Mouse (Mus musculus) midbrain, embryonic 16.5 days (tissue): Measurements from ENCODE around the gene Slc35d1. TPM values are rescaled to one million over a fixed set of nuclear protein-coding genes. Genes with fewer than 3 reads are reported as not detected.

Source experiments
- ATAC-seq: fragments of 200-750 bp; cut with Nextera tagmentation; 2 replicates; pipeline ENCODE4 v1.8.0; 2017; ENCODE audit warnings: moderate TSS enrichment
- H3K27ac ChIP-seq: fragments of 300-500 bp; sonication (generic); 2 replicates; pipeline ENCODE4 v1.5.1; 2014; ENCODE audit warnings: mild to moderate bottlenecking, low read length, mixed read lengths
- H3K27me3 ChIP-seq: fragments of 300-500 bp; sonication (generic); 2 replicates; pipeline ENCODE4 v1.6.1; 2014; ENCODE audit warnings: low read depth, low read length, mixed read lengths; ENCODE audit not compliant: control insufficient read depth, insufficient read depth
- H3K36me3 ChIP-seq: fragments of 300-500 bp; sonication (generic); 2 replicates; pipeline ENCODE4 v1.6.1; 2014; ENCODE audit warnings: mild to moderate bottlenecking, low read length, moderate library complexity, mixed read lengths; ENCODE audit not compliant: control insufficient read depth, insufficient read depth
- H3K4me1 ChIP-seq: fragments of 300-500 bp; sonication (generic); 2 replicates; pipeline ENCODE4 v1.6.1; 2014; ENCODE audit warnings: mild to moderate bottlenecking, low read length, mixed read lengths; ENCODE audit not compliant: control insufficient read depth, insufficient read depth
- H3K4me2 ChIP-seq: fragments of 300-500 bp; sonication (generic); 2 replicates; pipeline ENCODE4 v1.6.1; 2014; ENCODE audit warnings: mild to moderate bottlenecking, low read length, mixed read lengths
- H3K4me3 ChIP-seq: fragments of 300-500 bp; sonication (generic); 2 replicates; pipeline ENCODE4 v1.5.1; 2014; ENCODE audit warnings: low read depth, mild to moderate bottlenecking, low read length, moderate library complexity, mixed read lengths
- H3K9ac ChIP-seq: fragments of 300-500 bp; sonication (generic); 2 replicates; pipeline ENCODE4 v1.6.1; 2014; ENCODE audit warnings: low read depth, low read length, mixed read lengths
- H3K9me3 ChIP-seq: fragments of 300-500 bp; sonication (generic); replicated peaks from 2 replicates; pipeline ENCODE4 v1.6.1; 2014; ENCODE audit warnings: mild to moderate bottlenecking, low read length, mixed read lengths; ENCODE audit not compliant: control insufficient read depth, poor library complexity, severe bottlenecking
- WGBS: fragments of 180-500 bp; shearing (Covaris S2); extraction: QIAGEN DNeasy Blood & Tissue Kit; methylation state at CpG from one replicate; pipeline ENCODE4 v1.1.7; 2014; 5-methylcytosine and 5-hydroxymethylcytosine counted together
- polyA plus RNA-seq: library from polyadenylated mRNA; unstranded; fragments of >200 nt; fragmentation: Nextera tagmentation; extraction: Ambion mirVana; gene quantifications from 2 replicates; pipeline ENCODE4 v1.2.1, GENCODE M21; 2015

Gene Slc35d1
- polyA plus RNA-seq, 1 experiment from 2014 or later, result 5.9 TPM

DNA sequence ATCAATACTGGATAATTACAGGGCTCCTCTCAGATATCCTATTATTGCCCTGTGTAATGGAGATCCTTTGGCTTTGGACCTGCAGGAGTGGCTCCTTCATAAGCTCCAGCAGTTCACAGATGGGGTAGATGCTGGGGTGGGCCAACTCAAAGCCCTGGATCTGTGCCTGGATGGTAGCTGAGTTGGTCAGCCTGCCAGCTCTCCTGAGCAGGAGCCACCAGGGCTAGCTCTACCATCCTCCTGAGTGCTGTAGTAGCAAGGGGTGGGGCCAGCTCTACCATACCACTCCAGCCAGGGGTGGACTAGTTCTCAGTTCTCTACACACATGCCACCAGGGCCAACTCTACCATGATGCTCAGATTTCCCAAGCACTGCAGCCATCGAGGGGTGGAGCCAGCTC is 14.9 kb downstream of the Slc35d1 start:
- H3K4me3 ChIP-seq, result no peak overlapping the region
- no peak overlapping the region for H3K27ac ChIP-seq
- no peaks in the 10 kb centered on the region for H3K27me3 ChIP-seq
- no peak for ATAC-seq
- no peaks in the 10 kb centered on the region for H3K9me3 ChIP-seq
- no peaks in the 10 kb centered on the region for H3K4me1 ChIP-seq
- peaks cover 10% of the 10 kb centered on the region for H3K36me3 ChIP-seq
- 91% methylated on average over 1 of the region's 1 CpGs for WGBS
- H3K4me2 ChIP-seq, result no peak overlapping the region
- no peak overlapping the region for H3K9ac ChIP-seq

DNA sequence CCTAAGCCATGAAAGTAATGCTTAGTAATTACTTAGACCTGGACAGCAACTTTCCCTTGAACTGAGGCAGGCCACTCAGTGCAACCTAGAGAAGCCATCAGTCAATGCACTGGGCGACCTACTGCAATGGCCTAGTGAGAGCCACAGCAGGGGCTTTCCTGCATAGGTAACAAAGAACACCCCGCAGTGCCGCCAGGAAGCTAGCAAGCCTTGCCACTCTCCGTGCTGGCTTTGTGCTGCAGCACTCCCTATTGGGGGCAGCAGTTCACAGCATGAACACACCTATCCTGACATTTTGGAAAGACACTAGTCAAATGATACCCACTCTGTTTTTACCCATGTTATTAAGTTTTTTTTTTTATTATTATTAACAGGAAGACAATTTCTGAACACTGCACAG is 15.9 kb downstream of the Slc35d1 start:
- Histone ChIP-seq H3K36me3 (peaks cover 7% of the 10 kb centered on the region; the same call in 1 of the 2 replicates), H3K4me2 (no peak overlapping the region), H3K9ac (no peak overlapping the region), H3K9me3 (no peaks in the 10 kb centered on the region), H3K27ac (no peak overlapping the region), H3K4me3 (no peak overlapping the region), H3K27me3 (no peaks in the 10 kb centered on the region), H3K4me1 (no peaks in the 10 kb centered on the region)
- ATAC-seq, result no peak
- WGBS, result 43% methylated on average over 4 of the region's 4 CpGs

GRCm38 (mm10) chr4:103197401-103197800 is 17.6 kb downstream of the Slc35d1 start:
- 93% methylated on average over 8 of the region's 8 CpGs for WGBS
- Histone ChIP-seq H3K4me2 (no peak overlapping the region), H3K9me3 (no peaks in the 10 kb centered on the region), H3K4me3 (no peak overlapping the region), H3K9ac (no peak overlapping the region), H3K36me3 (peaks cover 9% of the 10 kb centered on the region; the same call in 1 of the 2 replicates), H3K27ac (no peak overlapping the region), H3K4me1 (no peaks in the 10 kb centered on the region), H3K27me3 (no peaks in the 10 kb centered on the region)
- no peak for ATAC-seq

DNA sequence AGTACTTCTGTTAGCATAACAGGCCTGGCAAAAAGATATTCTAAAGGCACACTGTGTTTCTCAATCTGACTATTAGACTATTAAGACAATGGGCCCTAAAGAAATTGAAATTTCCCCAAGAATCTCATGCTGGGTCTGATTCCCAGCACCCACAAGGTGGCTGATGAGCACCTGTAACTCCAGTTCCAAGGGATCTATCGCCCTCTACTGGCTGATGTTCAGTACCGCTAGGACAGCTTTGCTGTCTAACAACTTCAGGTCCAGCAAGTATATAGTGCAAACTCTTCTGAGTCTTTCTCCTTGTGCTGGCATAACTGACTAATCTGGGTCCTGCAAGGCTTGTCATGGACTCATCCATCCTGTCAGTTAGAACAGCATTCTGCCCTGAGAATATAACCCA is 22.5 kb downstream of the Slc35d1 start:
- no peak overlapping the region for H3K27ac ChIP-seq
- no peak overlapping the region for H3K9ac ChIP-seq
- H3K4me3 ChIP-seq, result no peak overlapping the region
- 88% methylated on average over 2 of the region's 2 CpGs for WGBS
- no peaks in the 10 kb centered on the region for H3K27me3 ChIP-seq
- H3K4me1 ChIP-seq, result no peaks in the 10 kb centered on the region
- H3K36me3 ChIP-seq, result peaks cover 9% of the 10 kb centered on the region; the same call in 1 of the 2 replicates
- H3K4me2 ChIP-seq, result no peak overlapping the region
- H3K9me3 ChIP-seq, result no peaks in the 10 kb centered on the region
- ATAC-seq, result no peak

DNA sequence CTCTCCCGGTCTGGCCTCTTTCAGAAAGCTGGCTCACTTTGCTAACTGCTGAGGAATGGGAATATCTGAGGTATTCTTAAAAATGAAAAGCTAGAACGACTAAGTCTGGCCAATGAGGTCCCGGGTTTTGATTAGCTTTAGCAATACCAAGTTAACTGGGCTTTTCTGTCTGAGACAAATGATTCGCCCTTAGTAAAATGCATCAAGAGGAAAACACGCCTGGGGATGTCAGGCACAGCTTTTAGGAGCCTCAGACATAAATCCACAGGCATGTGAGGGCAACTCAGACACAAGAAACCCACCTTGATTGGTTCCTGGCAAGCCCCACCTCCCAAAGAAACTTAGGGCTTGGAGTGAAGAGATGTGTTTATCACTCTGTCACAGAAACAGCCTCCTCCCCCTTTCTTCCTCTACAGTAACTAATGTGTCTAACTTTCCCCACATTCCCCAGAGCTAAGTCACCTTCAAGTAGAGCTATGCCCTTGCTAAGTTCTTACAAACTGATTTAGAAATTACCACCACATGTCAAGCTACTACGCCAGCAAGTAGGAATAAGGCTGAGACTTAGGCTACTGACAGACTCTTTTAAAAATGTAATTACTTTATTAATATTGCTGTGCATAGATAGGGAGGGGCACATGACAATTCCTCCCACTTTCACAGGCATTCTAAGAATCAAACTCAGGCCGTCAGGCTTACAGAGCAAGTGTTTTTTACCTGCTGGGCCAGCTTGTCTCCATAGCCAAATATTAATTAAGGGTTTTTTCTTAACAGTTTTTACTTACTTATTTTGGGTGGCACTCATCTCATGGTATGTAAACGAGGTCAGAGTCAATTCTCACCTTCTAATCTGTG is 26.0 kb downstream of the Slc35d1 start:
- H3K27me3 ChIP-seq, result no peaks in the 10 kb centered on the region
- H3K36me3 ChIP-seq, result peaks cover 6% of the 10 kb centered on the region; the same call in 1 of the 2 replicates
- H3K4me3 ChIP-seq, result no peak overlapping the region
- no peak overlapping the region for H3K27ac ChIP-seq
- 91% methylated on average over 8 of the region's 8 CpGs for WGBS
- H3K4me1 ChIP-seq, result no peaks in the 10 kb centered on the region
- no peak for ATAC-seq
- no peaks in the 10 kb centered on the region for H3K9me3 ChIP-seq
- H3K9ac ChIP-seq, result no peak overlapping the region
- H3K4me2 ChIP-seq, result no peak overlapping the region

DNA sequence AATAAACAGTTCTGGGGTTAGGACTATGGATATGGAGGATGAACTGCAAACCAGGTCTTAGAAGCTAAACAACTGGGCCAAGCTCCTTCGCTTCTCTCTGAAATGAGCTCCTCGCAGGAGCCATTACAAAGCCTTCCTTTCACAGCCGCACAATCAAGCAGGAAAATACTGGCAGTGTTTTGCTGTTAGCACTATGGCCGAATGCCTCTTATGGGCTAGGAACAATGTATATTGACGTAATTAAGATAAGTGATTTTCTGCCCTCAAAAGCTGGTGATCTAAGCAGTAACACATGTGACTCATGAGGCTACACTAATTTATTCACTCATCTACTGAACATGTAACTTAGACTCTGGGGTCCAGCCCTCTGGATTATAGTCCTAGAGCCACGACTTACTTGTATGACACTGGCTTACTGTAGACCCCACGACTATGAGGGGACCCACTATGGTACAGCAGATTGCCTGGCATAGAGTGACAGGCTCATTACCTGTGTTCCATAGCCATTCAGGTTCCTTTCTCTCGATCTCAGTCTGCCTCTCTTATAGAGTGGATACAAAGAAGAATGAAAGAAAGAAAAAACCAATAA is 34.6 kb downstream of the Slc35d1 start:
- Histone ChIP-seq H3K4me3 (no peak overlapping the region), H3K36me3 (peaks cover 7% of the 10 kb centered on the region; the same call in 1 of the 2 replicates), H3K27me3 (no peaks in the 10 kb centered on the region), H3K4me1 (no peaks in the 10 kb centered on the region), H3K4me2 (no peak overlapping the region), H3K9me3 (no peaks in the 10 kb centered on the region), H3K9ac (no peak overlapping the region), H3K27ac (no peak overlapping the region)
- WGBS, result 68% methylated on average over 8 of the region's 8 CpGs
- no peak for ATAC-seq

- Histone ChIP-seq H3K9ac (no peak overlapping the region), H3K36me3 (peaks cover 7% of the 10 kb centered on the region; the same call in 1 of the 2 replicates), H3K4me2 (no peak overlapping the region), H3K4me1 (no peaks in the 10 kb centered on the region), H3K4me3 (no peak overlapping the region), H3K27ac (no peak overlapping the region), H3K9me3 (no peaks in the 10 kb centered on the region), H3K27me3 (no peaks in the 10 kb centered on the region)
- ATAC-seq, result no peak
- 61% methylated on average over 3 of the region's 3 CpGs for WGBS
Observed at GRCm38 (mm10) chr4:103179581-103179980, 35.4 kb downstream of the Slc35d1 start.

GRCm38 (mm10) chr4:103178635-103179318 is 36.2 kb downstream of the Slc35d1 start:
- Histone ChIP-seq H3K9me3 (no peaks in the 10 kb centered on the region), H3K27me3 (no peaks in the 10 kb centered on the region), H3K36me3 (peaks cover 6% of the 10 kb centered on the region; the same call in 1 of the 2 replicates), H3K4me1 (no peaks in the 10 kb centered on the region), H3K9ac (no peak overlapping the region), H3K27ac (no peak overlapping the region), H3K4me2 (no peak overlapping the region), H3K4me3 (no peak overlapping the region)
- 86% methylated on average over 7 of the region's 7 CpGs for WGBS
- ATAC-seq, result no peak

DNA sequence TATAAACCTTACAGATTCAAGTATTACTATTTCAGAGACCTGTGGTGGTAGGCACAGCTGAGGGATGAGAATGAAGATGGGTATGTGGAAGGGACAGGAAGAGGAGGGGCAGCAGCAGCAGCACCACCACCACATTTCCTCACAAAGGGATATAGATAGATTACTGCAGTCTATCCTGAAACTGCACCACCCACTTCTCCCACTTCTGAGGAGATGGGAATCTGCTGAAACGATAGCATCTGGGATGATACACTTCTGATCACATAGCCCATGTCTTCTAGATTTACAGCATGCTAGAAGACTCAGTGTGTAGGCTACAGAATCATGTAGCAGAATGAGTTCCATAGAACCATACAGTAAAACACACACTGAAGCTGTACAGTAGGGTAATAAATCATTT is 37.3 kb downstream of the Slc35d1 start:
- no peak overlapping the region for H3K4me2 ChIP-seq
- whole genome bisulfite sequencing, result 94% methylated on average over 1 of the region's 1 CpGs
- no peak for ATAC-seq
- H3K4me1 ChIP-seq, result no peaks in the 10 kb centered on the region
- no peak overlapping the region for H3K27ac ChIP-seq
- H3K9ac ChIP-seq, result no peak overlapping the region
- 0 out of 2 replicates have a peak, but pooled peaks cover 4% of the 10 kb centered on the region for H3K36me3 ChIP-seq
- no peaks in the 10 kb centered on the region for H3K27me3 ChIP-seq
- no peak overlapping the region for H3K4me3 ChIP-seq
- H3K9me3 ChIP-seq, result no peaks in the 10 kb centered on the region
